Mouse (Mus musculus) liver, embryonic 14.5 days (tissue): ENCODE data around the gene Mapkapk2. TPM values are rescaled to one million over a fixed set of nuclear protein-coding genes. Genes with fewer than 3 reads are reported as not detected.

Experiments used
- ATAC-seq: fragments of 200-750 bp; cut with Nextera tagmentation; 2 replicates; pipeline ENCODE4 v1.8.0; 2017; ENCODE audit warnings: moderate number of reproducible peaks, mild to moderate bottlenecking, moderate library complexity; ENCODE audit not compliant: insufficient read depth
- DNase-seq, 3 experiments: peaks; one replicate each; pipeline ENCODE4 v3.0.0-alpha.2; 2012 to 2013; ENCODE audit warnings: low read depth in 3 of 3, low spot score in 3 of 3
- H3K27ac ChIP-seq: fragments of 300-500 bp; sonication (generic); 2 replicates; pipeline ENCODE4 v1.5.1; 2014; ENCODE audit warnings: moderate library complexity, mild to moderate bottlenecking, control low read depth, inconsistent platforms
- H3K27me3 ChIP-seq: fragments of 300-500 bp; sonication (generic); 2 replicates; pipeline ENCODE4 v1.6.1; 2014; ENCODE audit warnings: mild to moderate bottlenecking, low read length, moderate library complexity; ENCODE audit not compliant: control insufficient read depth, insufficient read depth
- H3K36me3 ChIP-seq: fragments of 300-500 bp; sonication (generic); replicated peaks from 2 replicates; pipeline ENCODE4 v1.6.1; 2014; ENCODE audit warnings: low read depth; ENCODE audit not compliant: control insufficient read depth, insufficient read depth
- H3K4me1 ChIP-seq, 2 experiments: fragments of 200-500 bp in 1 of 2; fragments of 300-500 bp in 1 of 2; sonication (generic) in 1 of 2; replicated peaks; 2 replicates each; pipeline ENCODE4 v1.6.1; 2012 to 2014; ENCODE audit warnings: antibody characterized with exemption in 1 of 2, inconsistent platforms in 1 of 2, low read length in 1 of 2; ENCODE audit not compliant: control insufficient read depth in 2 of 2, insufficient read depth in 2 of 2
- H3K4me2 ChIP-seq: fragments of 300-500 bp; sonication (generic); 2 replicates; pipeline ENCODE4 v1.6.1; 2014; ENCODE audit warnings: low read depth, mild to moderate bottlenecking, control low read depth, moderate library complexity
- H3K4me3 ChIP-seq, 2 experiments: fragments of 200-500 bp in 1 of 2; fragments of 300-500 bp in 1 of 2; sonication (generic) in 1 of 2; 2 replicates each; pipeline ENCODE4 v1.5.1; 2012 to 2014; ENCODE audit warnings: low read depth in 2 of 2, low read length in 2 of 2, mild to moderate bottlenecking in 2 of 2, control low read depth in 1 of 2, inconsistent platforms in 1 of 2, moderate library complexity in 1 of 2; ENCODE audit not compliant: insufficient read depth in 1 of 2
- H3K9ac ChIP-seq: fragments of 300-500 bp; sonication (generic); replicated peaks from 2 replicates; pipeline ENCODE4 v1.6.1; 2014; ENCODE audit warnings: mild to moderate bottlenecking, control low read depth, moderate library complexity
- H3K9me3 ChIP-seq: fragments of 300-500 bp; sonication (generic); 2 replicates; pipeline ENCODE4 v1.6.1; 2016; ENCODE audit warnings: low read length, mixed read lengths; ENCODE audit not compliant: control insufficient read depth
- CTCF ChIP-seq: IDR thresholded peaks from 2 replicates; pipeline ENCODE4 v1.5.1; 2016; ENCODE audit warnings: antibody characterized with exemption, low read depth, control low read depth
- EP300 ChIP-seq: IDR thresholded peaks from 2 replicates; pipeline ENCODE4 v1.6.1; 2016; ENCODE audit warnings: antibody characterized with exemption, low read depth
- WGBS: fragments of 180-500 bp; shearing (Covaris S2); extraction: QIAGEN DNeasy Blood & Tissue Kit; methylation state at CpG from one replicate; pipeline ENCODE4 v1.1.7; 2014; ENCODE audit not compliant: insufficient replicate concordance; 5-methylcytosine and 5-hydroxymethylcytosine counted together
- polyA plus RNA-seq, 2 experiments: library from polyadenylated mRNA; depleted of rRNA in 1 of 2; stranded (reverse) in 1 of 2; unstranded in 1 of 2; fragments of >200 nt; fragmentation: Nextera tagmentation in 1 of 2; extraction: Ambion mirVana in 1 of 2; gene quantifications; 2 replicates each; pipeline versions ENCODE4 v1.2.1 to v1.2.3; 2012 to 2014

Mapkapk2 gene
- polyA plus RNA-seq, 2 experiments = 12.9 to 13.6 TPM

GRCm38 (mm10) chr1:131021438-131021837 is 76.2 kb downstream of the Mapkapk2 start:
- Histone ChIP-seq H3K4me2 (no peak overlapping the region), H3K4me1 (peaks cover 2 to 8% of the 10 kb centered on the region in 2 experiments; a peak in 3 of 4 replicates), H3K9ac (no peak overlapping the region), H3K9me3 (no peaks in the 10 kb centered on the region), H3K27ac (no peak overlapping the region), H3K36me3 (no peaks in the 10 kb centered on the region), H3K4me3 (no peak overlapping the region), H3K27me3 (0 out of 2 replicates have a peak, but pooled peaks cover 2% of the 10 kb centered on the region)
- no peak for TF ChIP-seq CTCF
- TF ChIP-seq EP300 = no peak
- no peak for DNase-seq
- no peak for ATAC-seq
- 41% methylated on average over 9 of the region's 9 CpGs for WGBS

DNA sequence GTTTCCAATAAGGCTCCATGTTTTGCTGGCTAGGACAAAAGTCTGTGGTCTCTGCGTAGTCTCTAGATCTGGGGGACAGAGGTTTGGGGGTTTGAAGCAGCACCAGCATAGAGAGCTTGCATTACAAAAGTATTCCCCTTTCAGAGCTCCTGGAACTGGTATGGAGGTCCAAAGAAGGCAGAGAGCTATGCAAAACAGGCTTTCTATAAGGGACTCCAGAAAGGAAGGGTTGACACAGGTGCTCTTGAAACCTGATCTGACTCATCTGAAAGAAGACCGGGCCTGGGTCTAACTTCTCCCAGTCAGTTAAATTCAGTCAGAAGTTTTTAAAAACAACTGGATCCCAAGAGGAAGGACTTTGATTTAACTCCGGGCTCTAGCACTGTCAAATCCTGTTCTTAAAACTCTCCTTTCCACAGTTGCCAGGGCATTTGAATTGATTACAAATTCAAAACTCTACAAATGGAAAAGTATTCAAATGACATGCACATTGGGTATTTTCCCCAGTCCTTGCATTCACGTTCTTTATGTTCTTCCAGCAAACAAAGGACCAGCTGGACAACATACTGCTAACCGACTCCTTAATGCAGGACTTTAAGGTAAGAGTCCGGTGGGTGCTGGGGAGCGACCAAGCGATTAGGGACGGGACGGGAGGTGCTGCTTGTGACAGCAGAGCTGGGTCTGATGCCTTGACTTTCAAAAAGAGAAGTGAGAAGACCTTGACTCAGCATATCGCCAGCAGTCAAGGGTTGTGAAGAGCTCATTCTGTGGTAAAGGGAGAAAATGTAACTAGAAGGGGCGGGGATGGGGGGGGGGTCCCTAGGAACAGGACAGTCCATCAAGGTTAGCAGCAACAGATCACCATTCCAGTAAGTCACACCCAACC is 77.0 kb downstream of the Mapkapk2 start:
- no peak for DNase-seq
- WGBS = 23% methylated on average over 12 of the region's 12 CpGs

DNA sequence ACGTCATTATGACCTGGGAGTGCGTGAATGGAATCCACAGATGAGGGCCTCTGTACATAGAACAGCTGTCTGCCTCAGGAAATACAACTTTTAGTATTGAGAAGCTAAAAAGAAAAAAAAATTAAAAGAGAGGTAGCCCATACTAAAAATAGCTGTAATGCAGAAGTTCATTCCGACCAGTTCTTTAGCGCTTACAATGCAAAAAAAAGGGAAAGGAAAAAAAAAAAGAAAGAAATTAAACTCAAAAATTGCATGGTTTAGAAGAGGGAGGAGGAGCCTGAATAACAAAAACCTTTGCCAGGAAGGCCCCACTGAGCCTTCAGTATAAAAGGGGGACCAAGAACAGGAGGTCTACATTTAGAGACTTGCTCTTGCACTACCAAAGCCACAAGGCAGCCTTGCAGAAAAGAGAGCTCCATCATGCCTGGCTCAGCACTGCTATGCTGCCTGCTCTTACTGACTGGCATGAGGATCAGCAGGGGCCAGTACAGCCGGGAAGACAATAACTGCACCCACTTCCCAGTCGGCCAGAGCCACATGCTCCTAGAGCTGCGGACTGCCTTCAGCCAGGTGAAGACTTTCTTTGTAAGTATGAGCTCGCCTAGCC is 78.0 kb downstream of the Mapkapk2 start, which contains the start of gene Il10:
Il10 (plus strand) TSS at position 354 of the 607 bp plus-strand sequence.
- 44% methylated on average over 8 of the region's 8 CpGs for WGBS
- Histone ChIP-seq H3K27ac (no peak within 1 kb of the TSS), H3K9ac (no peak within 1 kb of the TSS), H3K9me3 (no peaks in the 10 kb centered on the region), H3K27me3 (0 out of 2 replicates have a peak, but pooled peaks cover 2% of the 10 kb centered on the region), H3K4me2 (no peak within 1 kb of the TSS), H3K36me3 (no peaks in the 10 kb centered on the region), H3K4me3 (no peak within 1 kb of the TSS), H3K4me1 (no peaks in the 10 kb centered on the region)
- TF ChIP-seq CTCF (no peak), EP300 (no peak)
- DNase-seq = no peak
- ATAC-seq = no peak

More for the DNA sequence above, 77.0 kb downstream of the Mapkapk2 start:
- no peak for ATAC-seq
- TF ChIP-seq EP300 = no peak
- no peak for TF ChIP-seq CTCF
- H3K4me1 ChIP-seq = peaks cover 2 to 7% of the 10 kb centered on the region in 2 experiments; a peak in 3 of 4 replicates
- H3K36me3 ChIP-seq = no peaks in the 10 kb centered on the region
- H3K4me2 ChIP-seq = no peak overlapping the region
- H3K4me3 ChIP-seq = no peak overlapping the region
- H3K9ac ChIP-seq = no peak overlapping the region
- no peaks in the 10 kb centered on the region for H3K9me3 ChIP-seq
- H3K27ac ChIP-seq = no peak overlapping the region
- H3K27me3 ChIP-seq = 0 out of 2 replicates have a peak, but pooled peaks cover 2% of the 10 kb centered on the region

DNA sequence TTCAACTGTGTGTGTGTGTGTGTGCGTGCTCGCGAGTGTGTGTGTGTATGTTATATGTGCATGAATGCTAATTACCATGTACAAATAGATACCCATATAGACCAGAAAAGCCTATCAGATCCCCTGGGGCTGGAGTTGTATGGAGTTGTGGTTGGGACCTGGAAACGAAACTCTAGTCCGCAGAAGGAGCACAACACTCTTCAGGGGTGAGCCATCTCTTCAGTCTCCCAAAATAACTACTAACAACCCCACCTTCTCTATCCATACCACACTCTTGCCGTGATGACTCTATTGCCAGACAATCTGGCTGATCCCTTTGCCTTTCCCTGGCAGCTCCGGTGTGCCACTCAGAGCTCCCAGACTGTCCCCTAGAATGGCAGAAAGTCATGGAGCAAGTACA is 81.7 kb downstream of the Mapkapk2 start:
- no peak for TF ChIP-seq CTCF
- TF ChIP-seq EP300 = no peak

DNA sequence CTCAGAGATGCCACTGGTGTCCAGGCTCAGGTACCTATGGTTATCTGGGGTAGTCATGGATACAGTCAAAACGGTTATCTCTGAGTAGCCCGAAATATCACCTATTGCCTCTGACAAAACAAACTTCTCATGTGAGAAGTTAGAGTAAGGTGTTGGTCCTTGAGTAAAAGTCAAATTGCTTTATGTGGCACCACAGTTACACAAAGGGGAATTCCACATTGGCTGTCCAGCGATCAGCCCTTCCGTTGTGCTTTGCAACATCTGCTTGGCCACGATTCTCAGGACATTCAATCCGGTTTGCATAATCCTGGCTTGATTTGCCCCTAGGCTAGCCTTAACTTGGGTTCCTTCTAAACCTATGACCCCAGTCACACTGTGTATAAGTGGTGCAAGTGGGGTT is 82.3 kb downstream of the Mapkapk2 start:
- no peak overlapping the region for H3K4me3 ChIP-seq
- 0 out of 2 replicates have a peak, but pooled peaks cover 2% of the 10 kb centered on the region for H3K27me3 ChIP-seq
- H3K36me3 ChIP-seq = no peaks in the 10 kb centered on the region
- no peak for TF ChIP-seq CTCF
- no peak for TF ChIP-seq EP300
- H3K4me2 ChIP-seq = no peak overlapping the region
- no peak for DNase-seq
- no peaks in the 10 kb centered on the region for H3K9me3 ChIP-seq
- H3K27ac ChIP-seq = no peak overlapping the region
- H3K4me1 ChIP-seq = peaks cover 0 to 6% of the 10 kb centered on the region in 2 experiments; a peak in 2 of 4 replicates
- no peak for ATAC-seq
- WGBS = 68% methylated on average over 6 of the region's 6 CpGs
- H3K9ac ChIP-seq = no peak overlapping the region

More for the DNA sequence above, 81.7 kb downstream of the Mapkapk2 start:
- no peak overlapping the region for H3K27ac ChIP-seq
- H3K4me3 ChIP-seq = no peak overlapping the region
- H3K36me3 ChIP-seq = no peaks in the 10 kb centered on the region
- 0 out of 4 replicates have a peak, but pooled peaks cover 0 to 1% of the 10 kb centered on the region in 2 experiments for H3K4me1 ChIP-seq
- H3K27me3 ChIP-seq = 0 out of 2 replicates have a peak, but pooled peaks cover 2% of the 10 kb centered on the region
- H3K9me3 ChIP-seq = no peaks in the 10 kb centered on the region
- no peak overlapping the region for H3K9ac ChIP-seq
- ATAC-seq (no peak), DNase-seq (no peak)
- 78% methylated on average over 7 of the region's 7 CpGs for WGBS
- H3K4me2 ChIP-seq = no peak overlapping the region
